Mouse (Mus musculus) olfactory bulb, adult 2 months (tissue): Measurements from ENCODE around the gene Kat2b.

Source experiments
- CTCF ChIP-seq: fragments of 200-500 bp; IDR thresholded peaks from 2 replicates; pipeline ENCODE4 v1.5.1; 2012; ENCODE audit warnings: low read depth, mild to moderate bottlenecking, low read length, moderate library complexity; ENCODE audit not compliant: insufficient read depth
- POLR2A ChIP-seq: fragments of 200-500 bp; IDR thresholded peaks from 2 replicates; pipeline ENCODE4 v1.6.1; 2012; ENCODE audit warnings: mild to moderate bottlenecking, low read depth, low read length, moderate library complexity; ENCODE audit not compliant: insufficient read depth

DNA sequence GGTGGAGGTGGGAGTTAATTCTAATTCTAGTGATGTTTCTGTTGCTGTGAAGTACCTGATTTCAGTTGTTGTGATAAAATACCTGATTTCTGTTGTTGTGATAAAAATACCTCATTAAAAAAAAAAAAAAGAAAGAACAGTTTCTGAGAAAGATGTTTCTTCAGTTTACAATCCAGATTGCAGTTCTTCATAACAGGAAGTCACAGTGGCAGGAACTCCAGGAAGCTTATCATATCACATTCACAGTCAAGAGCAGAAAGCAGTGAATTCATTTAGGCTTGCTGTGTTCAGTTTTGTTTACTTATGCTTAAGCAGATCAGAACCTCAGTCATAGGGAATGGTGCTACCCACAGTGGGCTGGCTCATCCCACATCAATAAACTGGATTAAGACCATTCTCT lies 64.7 kb downstream of the Kat2b start:
- no peak for TF ChIP-seq CTCF
- TF ChIP-seq POLR2A = no peak
